Mouse (Mus musculus): ENCODE results near the gene Tnfrsf13b. TPM values are rescaled to one million over a fixed set of nuclear protein-coding genes. Genes with fewer than 3 reads are reported as not detected.

Gene Tnfrsf13b
- polyA plus RNA-seq, 1 experiment from 2014 or later = 0.76 TPM

- Histone ChIP-seq H3K9me3 (no peaks in the 10 kb centered on the region), H3K9ac (replicated peaks) (no peak overlapping the region), H3K4me3 (replicated peaks) (no peak overlapping the region), H3K4me2 (no peak overlapping the region), H3K36me3 (no peaks in the 10 kb centered on the region), H3K27me3 (no peaks in the 10 kb centered on the region; the same call in 1 of the 2 replicates), H3K4me1 (replicated peaks) (no peaks in the 10 kb centered on the region), H3K27ac (no peak overlapping the region)
- 77% methylated on average over 10 of the region's 10 CpGs for WGBS
- no peak for ATAC-seq (ENCODE audit: insufficient number of reproducible peaks, insufficient read depth, low FRiP score, low TSS enrichment, low read depth)
These were observed 16.4 kb upstream of the Tnfrsf13b start for GRCm38 (mm10) chr11:61110113-61110512.

GRCm38 (mm10) chr11:61110928-61111327 lies 15.6 kb upstream of the Tnfrsf13b start:
- ATAC-seq (ENCODE audit: insufficient number of reproducible peaks, insufficient read depth, low FRiP score, low TSS enrichment, low read depth) = no peak
- Histone ChIP-seq H3K9me3 (no peaks in the 10 kb centered on the region), H3K36me3 (no peaks in the 10 kb centered on the region), H3K4me3 (replicated peaks) (no peak overlapping the region), H3K27me3 (no peaks in the 10 kb centered on the region; the same call in 1 of the 2 replicates), H3K9ac (replicated peaks) (no peak overlapping the region), H3K4me1 (replicated peaks) (no peaks in the 10 kb centered on the region), H3K27ac (no peak overlapping the region), H3K4me2 (no peak overlapping the region)
- WGBS = 53% methylated on average over 1 of the region's 1 CpGs

- WGBS = 86% methylated on average over 4 of the region's 4 CpGs
- Histone ChIP-seq H3K4me2 (no peak overlapping the region), H3K27ac (no peak overlapping the region), H3K4me1 (replicated peaks) (no peaks in the 10 kb centered on the region), H3K4me3 (replicated peaks) (no peak overlapping the region), H3K27me3 (no peaks in the 10 kb centered on the region; the same call in 1 of the 2 replicates), H3K36me3 (no peaks in the 10 kb centered on the region), H3K9me3 (no peaks in the 10 kb centered on the region), H3K9ac (replicated peaks) (no peak overlapping the region)
- ATAC-seq (ENCODE audit: insufficient number of reproducible peaks, insufficient read depth, low FRiP score, low TSS enrichment, low read depth) = no peak
These were observed 15.1 kb upstream of the Tnfrsf13b start for GRCm38 (mm10) chr11:61111472-61111871.

GRCm38 (mm10) chr11:61112323-61112995 lies 14.1 kb upstream of the Tnfrsf13b start:
- H3K4me2 ChIP-seq = no peak overlapping the region
- no peak for ATAC-seq (ENCODE audit: insufficient number of reproducible peaks, insufficient read depth, low FRiP score, low TSS enrichment, low read depth)
- H3K9ac ChIP-seq (replicated peaks) = no peak overlapping the region
- no peaks in the 10 kb centered on the region for H3K36me3 ChIP-seq
- no peak overlapping the region for H3K4me3 ChIP-seq (replicated peaks)
- H3K9me3 ChIP-seq = no peaks in the 10 kb centered on the region
- H3K27ac ChIP-seq = no peak overlapping the region
- H3K27me3 ChIP-seq = no peaks in the 10 kb centered on the region; the same call in 1 of the 2 replicates
- 74% methylated on average over 8 of the region's 8 CpGs for WGBS
- no peaks in the 10 kb centered on the region for H3K4me1 ChIP-seq (replicated peaks)

GRCm38 (mm10) chr11:61116226-61116625 lies 10.3 kb upstream of the Tnfrsf13b start:
- Histone ChIP-seq H3K4me1 (replicated peaks) (no peaks in the 10 kb centered on the region), H3K36me3 (no peaks in the 10 kb centered on the region), H3K9ac (replicated peaks) (no peak overlapping the region), H3K4me3 (replicated peaks) (no peak overlapping the region), H3K9me3 (no peaks in the 10 kb centered on the region; the same call in 1 of the 2 replicates), H3K27ac (no peak overlapping the region), H3K27me3 (no peaks in the 10 kb centered on the region; the same call in 1 of the 2 replicates), H3K4me2 (no peak overlapping the region)
- no peak for ATAC-seq (ENCODE audit: insufficient number of reproducible peaks, insufficient read depth, low FRiP score, low TSS enrichment, low read depth)
- WGBS = 61% methylated on average over 8 of the region's 8 CpGs

- H3K4me3 ChIP-seq (replicated peaks) = no peak overlapping the region
- WGBS = 92% methylated on average over 3 of the region's 3 CpGs
- H3K9me3 ChIP-seq = no peaks in the 10 kb centered on the region; the same call in 1 of the 2 replicates
- no peak for ATAC-seq (ENCODE audit: insufficient number of reproducible peaks, insufficient read depth, low FRiP score, low TSS enrichment, low read depth)
- no peaks in the 10 kb centered on the region for H3K4me1 ChIP-seq (replicated peaks)
- H3K27ac ChIP-seq = no peak overlapping the region
- H3K36me3 ChIP-seq = no peaks in the 10 kb centered on the region
- no peak overlapping the region for H3K9ac ChIP-seq (replicated peaks)
- no peaks in the 10 kb centered on the region for H3K27me3 ChIP-seq
- no peak overlapping the region for H3K4me2 ChIP-seq
These were observed 6.5 kb upstream of the Tnfrsf13b start for GRCm38 (mm10) chr11:61119996-61120583.

- no peak for ATAC-seq (ENCODE audit: insufficient number of reproducible peaks, insufficient read depth, low FRiP score, low TSS enrichment, low read depth)
- 84% methylated on average over 9 of the region's 9 CpGs for WGBS
- Histone ChIP-seq H3K9me3 (no peaks in the 10 kb centered on the region; the same call in 1 of the 2 replicates), H3K4me2 (no peak overlapping the region), H3K4me1 (replicated peaks) (no peaks in the 10 kb centered on the region), H3K36me3 (no peaks in the 10 kb centered on the region), H3K9ac (replicated peaks) (no peak overlapping the region), H3K27ac (no peak overlapping the region), H3K4me3 (replicated peaks) (no peak overlapping the region), H3K27me3 (no peaks in the 10 kb centered on the region)
These were observed 4.2 kb upstream of the Tnfrsf13b start for GRCm38 (mm10) chr11:61122283-61122768.

GRCm38 (mm10) chr11:61122769-61123288 lies 3.7 kb upstream of the Tnfrsf13b start:
- H3K36me3 ChIP-seq = no peaks in the 10 kb centered on the region
- no peaks in the 10 kb centered on the region for H3K27me3 ChIP-seq
- H3K4me2 ChIP-seq = no peak overlapping the region
- no peaks in the 10 kb centered on the region for H3K4me1 ChIP-seq (replicated peaks)
- no peak for ATAC-seq (ENCODE audit: insufficient number of reproducible peaks, insufficient read depth, low FRiP score, low TSS enrichment, low read depth)
- H3K9ac ChIP-seq (replicated peaks) = no peak overlapping the region
- 83% methylated on average over 8 of the region's 8 CpGs for WGBS
- H3K9me3 ChIP-seq = no peaks in the 10 kb centered on the region; the same call in 1 of the 2 replicates
- no peak overlapping the region for H3K4me3 ChIP-seq (replicated peaks)
- H3K27ac ChIP-seq = no peak overlapping the region

GRCm38 (mm10) chr11:61123886-61124285 lies 2.7 kb upstream of the Tnfrsf13b start:
- Histone ChIP-seq H3K9ac (replicated peaks) (no peak overlapping the region), H3K27ac (no peak overlapping the region)
- no peak for ATAC-seq (ENCODE audit: insufficient number of reproducible peaks, insufficient read depth, low FRiP score, low TSS enrichment, low read depth)

GRCm38 (mm10) chr11:61125970-61126369 lies 585 bp upstream of the Tnfrsf13b start:
- no peak overlapping the region for H3K4me2 ChIP-seq
- H3K9me3 ChIP-seq = no peaks in the 10 kb centered on the region
- H3K27ac ChIP-seq = no peak overlapping the region
- no peak overlapping the region for H3K4me3 ChIP-seq (replicated peaks)
- no peak for ATAC-seq (ENCODE audit: insufficient number of reproducible peaks, insufficient read depth, low FRiP score, low TSS enrichment, low read depth)
- no peaks in the 10 kb centered on the region for H3K36me3 ChIP-seq
- 84% methylated on average over 5 of the region's 5 CpGs for WGBS
- no peaks in the 10 kb centered on the region for H3K4me1 ChIP-seq (replicated peaks)
- no peaks in the 10 kb centered on the region for H3K27me3 ChIP-seq
- no peak overlapping the region for H3K9ac ChIP-seq (replicated peaks)

More at GRCm38 (mm10) chr11:61123886-61124285, 2.7 kb upstream of the Tnfrsf13b start:
- no peaks in the 10 kb centered on the region for H3K9me3 ChIP-seq
- no peaks in the 10 kb centered on the region for H3K27me3 ChIP-seq
- H3K4me2 ChIP-seq = no peak overlapping the region
- 78% methylated on average over 3 of the region's 3 CpGs for WGBS
- no peaks in the 10 kb centered on the region for H3K4me1 ChIP-seq (replicated peaks)
- no peak overlapping the region for H3K4me3 ChIP-seq (replicated peaks)
- H3K36me3 ChIP-seq = no peaks in the 10 kb centered on the region

GRCm38 (mm10) chr11:61127421-61128055 lies 983 bp downstream of the Tnfrsf13b start:
- no peaks in the 10 kb centered on the region for H3K4me1 ChIP-seq (replicated peaks)
- H3K4me2 ChIP-seq = no peak overlapping the region
- ATAC-seq (ENCODE audit: insufficient number of reproducible peaks, insufficient read depth, low FRiP score, low TSS enrichment, low read depth) = no peak
- H3K27ac ChIP-seq = no peak overlapping the region
- no peak overlapping the region for H3K4me3 ChIP-seq (replicated peaks)
- no peaks in the 10 kb centered on the region for H3K27me3 ChIP-seq
- 89% methylated on average over 8 of the region's 8 CpGs for WGBS
- no peaks in the 10 kb centered on the region for H3K9me3 ChIP-seq
- H3K9ac ChIP-seq (replicated peaks) = no peak overlapping the region
- no peaks in the 10 kb centered on the region for H3K36me3 ChIP-seq
